Mouse (Mus musculus) liver, embryonic 14.5 days (tissue): ENCODE results near the gene Cyp2b10. TPM values are rescaled to one million over a fixed set of nuclear protein-coding genes. Genes with fewer than 3 reads are reported as not detected.
A peak's percentile ranks its signal among the peaks of the same experiment; 100 is the strongest.

ENCODE experiments used
- ATAC-seq: fragments of 200-750 bp; cut with Nextera tagmentation; 2 replicates; pipeline ENCODE4 v1.8.0; 2017; ENCODE audit warnings: moderate number of reproducible peaks, mild to moderate bottlenecking, moderate library complexity; ENCODE audit not compliant: insufficient read depth
- DNase-seq, 3 experiments: peaks; one replicate each; pipeline ENCODE4 v3.0.0-alpha.2; 2012 to 2013; ENCODE audit warnings: low read depth in 3 of 3, low spot score in 3 of 3
- H3K27ac ChIP-seq: fragments of 300-500 bp; sonication (generic); 2 replicates; pipeline ENCODE4 v1.5.1; 2014; ENCODE audit warnings: moderate library complexity, mild to moderate bottlenecking, control low read depth, inconsistent platforms
- H3K27me3 ChIP-seq: fragments of 300-500 bp; sonication (generic); 2 replicates; pipeline ENCODE4 v1.6.1; 2014; ENCODE audit warnings: mild to moderate bottlenecking, low read length, moderate library complexity; ENCODE audit not compliant: control insufficient read depth, insufficient read depth
- H3K36me3 ChIP-seq: fragments of 300-500 bp; sonication (generic); replicated peaks from 2 replicates; pipeline ENCODE4 v1.6.1; 2014; ENCODE audit warnings: low read depth; ENCODE audit not compliant: control insufficient read depth, insufficient read depth
- H3K4me1 ChIP-seq, 2 experiments: fragments of 200-500 bp in 1 of 2; fragments of 300-500 bp in 1 of 2; sonication (generic) in 1 of 2; replicated peaks; 2 replicates each; pipeline ENCODE4 v1.6.1; 2012 to 2014; ENCODE audit warnings: antibody characterized with exemption in 1 of 2, inconsistent platforms in 1 of 2, low read length in 1 of 2; ENCODE audit not compliant: control insufficient read depth in 2 of 2, insufficient read depth in 2 of 2
- H3K4me2 ChIP-seq: fragments of 300-500 bp; sonication (generic); 2 replicates; pipeline ENCODE4 v1.6.1; 2014; ENCODE audit warnings: low read depth, mild to moderate bottlenecking, control low read depth, moderate library complexity
- H3K4me3 ChIP-seq, 2 experiments: fragments of 200-500 bp in 1 of 2; fragments of 300-500 bp in 1 of 2; sonication (generic) in 1 of 2; 2 replicates each; pipeline ENCODE4 v1.5.1; 2012 to 2014; ENCODE audit warnings: low read depth in 2 of 2, low read length in 2 of 2, mild to moderate bottlenecking in 2 of 2, control low read depth in 1 of 2, inconsistent platforms in 1 of 2, moderate library complexity in 1 of 2; ENCODE audit not compliant: insufficient read depth in 1 of 2
- H3K9ac ChIP-seq: fragments of 300-500 bp; sonication (generic); replicated peaks from 2 replicates; pipeline ENCODE4 v1.6.1; 2014; ENCODE audit warnings: mild to moderate bottlenecking, control low read depth, moderate library complexity
- H3K9me3 ChIP-seq: fragments of 300-500 bp; sonication (generic); 2 replicates; pipeline ENCODE4 v1.6.1; 2016; ENCODE audit warnings: low read length, mixed read lengths; ENCODE audit not compliant: control insufficient read depth
- CTCF ChIP-seq: IDR thresholded peaks from 2 replicates; pipeline ENCODE4 v1.5.1; 2016; ENCODE audit warnings: antibody characterized with exemption, low read depth, control low read depth
- EP300 ChIP-seq: IDR thresholded peaks from 2 replicates; pipeline ENCODE4 v1.6.1; 2016; ENCODE audit warnings: antibody characterized with exemption, low read depth
- WGBS: fragments of 180-500 bp; shearing (Covaris S2); extraction: QIAGEN DNeasy Blood & Tissue Kit; methylation state at CpG from one replicate; pipeline ENCODE4 v1.1.7; 2014; ENCODE audit not compliant: insufficient replicate concordance; 5-methylcytosine and 5-hydroxymethylcytosine counted together
- polyA plus RNA-seq, 2 experiments: library from polyadenylated mRNA; depleted of rRNA in 1 of 2; stranded (reverse) in 1 of 2; unstranded in 1 of 2; fragments of >200 nt; fragmentation: Nextera tagmentation in 1 of 2; extraction: Ambion mirVana in 1 of 2; gene quantifications; 2 replicates each; pipeline versions ENCODE4 v1.2.1 to v1.2.3; 2012 to 2014

Cyp2b10 gene
- polyA plus RNA-seq, 2 experiments: 0.07 TPM; not detected in 1

DNA sequence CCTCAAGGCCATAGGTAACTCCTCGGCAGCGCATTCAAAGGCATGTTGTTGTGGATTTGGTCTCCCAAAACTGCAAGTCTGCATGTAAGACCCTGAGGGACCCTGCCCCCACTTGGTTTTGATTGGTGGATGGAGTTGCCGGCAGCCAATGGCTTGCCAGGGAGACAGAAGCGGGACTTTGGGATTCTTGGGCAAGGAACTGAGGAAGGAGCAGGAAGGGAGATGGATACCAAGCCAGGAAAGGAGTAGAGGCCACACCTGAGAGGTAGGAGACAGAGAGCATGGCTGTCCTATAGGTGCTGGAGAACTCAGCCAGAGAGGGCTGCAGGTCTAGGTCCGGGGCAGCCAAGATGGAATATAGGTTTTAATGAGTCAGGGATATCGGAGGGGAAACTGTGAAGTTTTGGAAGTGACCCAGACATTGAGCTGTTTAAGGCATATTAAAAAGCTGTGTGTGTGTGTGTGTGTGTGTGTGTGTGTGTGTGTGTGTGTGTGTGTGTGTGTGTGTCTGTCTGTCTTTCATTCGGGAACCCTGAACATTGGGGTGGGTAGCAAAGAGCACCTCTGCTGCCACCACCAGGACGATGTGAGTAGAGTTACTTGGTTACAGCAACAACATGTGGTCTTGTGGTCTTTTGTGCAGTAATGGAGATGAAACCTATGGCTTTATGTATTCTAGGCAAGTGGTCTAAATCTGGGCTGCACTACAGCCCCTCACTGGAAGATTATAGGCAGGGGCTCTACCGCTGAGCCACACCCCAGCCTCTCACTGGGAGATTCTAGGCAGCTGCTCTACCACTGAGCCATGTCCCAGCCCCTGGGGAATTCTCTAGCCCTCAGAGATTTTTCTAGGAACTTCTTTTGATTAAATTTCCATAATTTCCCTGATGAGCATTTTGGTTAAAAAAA, 37.2 kb upstream of the Cyp2b10 start:
- H3K9ac ChIP-seq: no peak overlapping the region
- H3K36me3 ChIP-seq: no peaks in the 10 kb centered on the region
- H3K9me3 ChIP-seq: no peaks in the 10 kb centered on the region
- no peaks in the 10 kb centered on the region for H3K27me3 ChIP-seq
- TF ChIP-seq CTCF (peak; percentile 10; the same call in 1 of the 2 replicates), EP300 (no peak)
- no peak overlapping the region; the same call in 1 of the 2 replicates for H3K4me2 ChIP-seq
- WGBS: 26% methylated on average over 9 of the region's 9 CpGs
- ATAC-seq (no peak), DNase-seq (no peak)
- no peak overlapping the region for H3K4me3 ChIP-seq
- H3K27ac ChIP-seq: no peak overlapping the region
- no peaks in the 10 kb centered on the region for H3K4me1 ChIP-seq

DNA sequence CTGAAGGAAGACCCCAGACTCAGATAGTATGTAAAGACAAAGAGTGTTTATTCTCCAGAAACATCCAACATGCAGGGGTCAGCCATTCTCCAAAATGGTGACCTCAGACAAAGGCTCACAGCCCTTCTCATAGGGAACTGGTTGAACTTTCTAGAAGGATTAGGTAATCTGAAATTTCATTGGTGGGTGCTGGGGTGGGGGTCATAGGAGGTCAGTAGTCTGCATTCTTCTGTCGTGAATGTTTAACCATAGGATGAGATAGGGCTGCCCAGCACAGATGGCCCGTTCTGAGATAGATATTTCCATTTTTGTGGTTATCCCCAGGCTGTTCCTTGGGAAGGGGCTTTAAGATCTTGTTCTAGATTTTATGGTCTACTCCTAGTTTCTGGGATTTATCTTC, 35.1 kb upstream of the Cyp2b10 start:
- TF ChIP-seq CTCF (no peak), EP300 (no peak)
- Histone ChIP-seq H3K9ac (no peak overlapping the region), H3K36me3 (no peaks in the 10 kb centered on the region), H3K9me3 (no peaks in the 10 kb centered on the region), H3K27me3 (no peaks in the 10 kb centered on the region), H3K4me3 (no peak overlapping the region), H3K4me1 (no peaks in the 10 kb centered on the region), H3K27ac (no peak overlapping the region), H3K4me2 (no peak overlapping the region)
- WGBS: 34% methylated on average over 2 of the region's 2 CpGs
- DNase-seq (no peak), ATAC-seq (no peak)

DNA sequence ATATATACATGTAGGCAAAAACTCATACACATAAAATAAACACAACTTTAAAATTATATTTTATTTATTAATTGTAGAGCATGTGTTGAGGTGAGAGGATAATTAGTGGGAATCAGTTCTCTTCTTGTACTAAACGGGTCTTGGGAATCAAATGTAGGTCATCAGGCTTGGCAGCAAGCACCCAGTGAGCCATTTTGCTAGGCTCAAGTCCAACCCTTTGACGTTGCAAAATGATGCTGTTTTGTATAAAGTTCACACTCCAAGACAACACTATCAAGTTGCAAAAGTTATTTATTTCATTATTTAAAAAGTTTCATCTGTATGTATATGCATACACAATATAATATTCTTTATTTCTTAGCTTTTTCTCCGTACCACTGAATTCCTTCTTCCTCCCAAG, 33.7 kb upstream of the Cyp2b10 start:
- no peak overlapping the region for H3K4me3 ChIP-seq
- H3K4me2 ChIP-seq: no peak overlapping the region
- TF ChIP-seq EP300: no peak
- TF ChIP-seq CTCF: no peak
- no peaks in the 10 kb centered on the region for H3K36me3 ChIP-seq
- no peak overlapping the region for H3K27ac ChIP-seq
- 48% methylated on average over 3 of the region's 3 CpGs for WGBS
- no peaks in the 10 kb centered on the region for H3K4me1 ChIP-seq
- H3K9ac ChIP-seq: no peak overlapping the region
- H3K27me3 ChIP-seq: no peaks in the 10 kb centered on the region
- ATAC-seq (no peak), DNase-seq (no peak)
- H3K9me3 ChIP-seq: no peaks in the 10 kb centered on the region

DNA sequence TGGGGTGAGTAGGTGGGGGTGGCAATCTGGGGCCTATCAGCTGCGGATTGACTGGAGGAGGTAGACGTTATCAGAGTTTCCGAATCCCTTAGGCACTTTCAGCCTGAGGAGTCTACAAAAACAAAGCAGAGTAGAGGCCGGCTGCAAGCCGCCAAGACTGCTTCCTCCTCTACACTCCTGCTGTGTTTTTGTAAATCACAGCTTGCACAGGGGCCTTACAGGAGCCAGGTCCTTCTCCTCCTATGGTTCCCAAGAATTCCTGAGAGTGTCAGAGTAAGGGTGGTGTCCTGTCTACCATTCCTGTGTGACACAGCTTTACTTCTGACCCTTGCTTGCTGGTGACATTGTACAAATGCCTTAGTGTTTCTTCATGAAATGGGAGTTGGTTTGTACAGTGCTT, 32.6 kb upstream of the Cyp2b10 start:
- DNase-seq: no peak
- H3K27ac ChIP-seq: no peak overlapping the region
- no peaks in the 10 kb centered on the region for H3K36me3 ChIP-seq
- no peak for TF ChIP-seq CTCF
- no peak overlapping the region for H3K9ac ChIP-seq
- no peak overlapping the region for H3K4me2 ChIP-seq
- no peak overlapping the region for H3K4me3 ChIP-seq
- WGBS: 43% methylated on average over 5 of the region's 5 CpGs
- no peaks in the 10 kb centered on the region for H3K9me3 ChIP-seq
- H3K27me3 ChIP-seq: no peaks in the 10 kb centered on the region
- ATAC-seq: no peak
- no peaks in the 10 kb centered on the region for H3K4me1 ChIP-seq

DNA sequence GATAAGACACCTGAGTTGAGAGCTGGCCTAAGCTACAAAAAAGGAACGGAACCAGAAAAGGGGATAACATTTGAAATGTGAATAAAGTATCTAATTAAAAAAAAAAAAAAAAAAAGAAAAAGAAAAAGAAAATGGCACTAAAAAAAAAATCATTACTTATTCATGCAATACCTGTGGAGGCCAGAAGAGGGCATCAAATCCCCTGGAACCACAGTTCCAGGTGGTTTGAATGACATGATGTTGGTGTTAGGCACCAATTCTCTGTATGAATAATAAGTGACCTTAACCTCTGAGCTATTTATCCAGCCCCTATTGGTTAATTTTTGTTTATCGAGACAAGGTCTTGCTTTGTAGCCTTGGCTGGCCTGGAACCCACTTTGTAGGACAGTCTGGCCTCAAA, 27.6 kb upstream of the Cyp2b10 start:
- H3K4me2 ChIP-seq: no peak overlapping the region
- WGBS: 60% methylated on average over 2 of the region's 2 CpGs
- H3K4me3 ChIP-seq: no peak overlapping the region
- H3K27me3 ChIP-seq: no peaks in the 10 kb centered on the region
- no peak overlapping the region for H3K9ac ChIP-seq
- TF ChIP-seq EP300 (no peak), CTCF (peak; percentile 44; the same call in 1 of the 2 replicates)
- no peak for ATAC-seq
- no peaks in the 10 kb centered on the region for H3K36me3 ChIP-seq
- no peaks in the 10 kb centered on the region for H3K4me1 ChIP-seq
- H3K9me3 ChIP-seq: no peaks in the 10 kb centered on the region
- no peak overlapping the region for H3K27ac ChIP-seq
- no peak for DNase-seq
